Mouse (Mus musculus) hematopoietic stem cell, adult 5-6 weeks (primary cell): Measurements from ENCODE around the gene Pde3b. TPM values are rescaled to one million over a fixed set of nuclear protein-coding genes. Genes with fewer than 3 reads are reported as not detected.
"Not testable (repeated sequence)": the region's sequence is repeated elsewhere in the genome, so short reads cannot be mapped to it uniquely, and the experiment has no call there.

Experiments used
- ATAC-seq, 2 experiments: fragments of 125-278 bp in 1 of 2; replicated peaks in 1 of 2; 2 replicates each; pipeline ENCODE4 v1.8.0; 2016 to 2017; ENCODE audit warnings: inconsistent platforms in 2 of 2, mild to moderate bottlenecking in 2 of 2, moderate number of reproducible peaks in 2 of 2, low read depth in 1 of 2, moderate TSS enrichment in 1 of 2; ENCODE audit not compliant: low FRiP score in 2 of 2, poor library complexity in 2 of 2, severe bottlenecking in 2 of 2, insufficient read depth in 1 of 2, low TSS enrichment in 1 of 2
- total RNA-seq: library from RNA; stranded (forward); fragments of 172-1452, 232-1000 nt; gene quantifications from 2 replicates; pipeline ENCODE4 v1.2.3, GENCODE M21; 2017

Gene Pde3b
- total RNA-seq, 1 experiment from 2014 or later, result 19.7 TPM

- no peak for ATAC-seq
These were observed 51.3 kb downstream of the Pde3b start for GRCm38 (mm10) chr7:114466358-114466757.

- ATAC-seq, result no peak
These were observed 57.4 kb downstream of the Pde3b start for GRCm38 (mm10) chr7:114472471-114472870.

GRCm38 (mm10) chr7:114474889-114475288 is 59.8 kb downstream of the Pde3b start:
- no peak for ATAC-seq

GRCm38 (mm10) chr7:114477884-114478283 is 62.8 kb downstream of the Pde3b start:
- ATAC-seq, result no peak

- ATAC-seq, result no peak
These were observed 63.8 kb downstream of the Pde3b start for GRCm38 (mm10) chr7:114478901-114479300.

GRCm38 (mm10) chr7:114479779-114480178 is 64.7 kb downstream of the Pde3b start:
- peak; percentile 96 for ATAC-seq

- peak; percentile 21 to 24; a peak in 1 of 4 replicates for ATAC-seq
These were observed 65.3 kb downstream of the Pde3b start for GRCm38 (mm10) chr7:114480196-114480989.

GRCm38 (mm10) chr7:114481008-114481407 is 65.9 kb downstream of the Pde3b start:
- no peak for ATAC-seq

GRCm38 (mm10) chr7:114481429-114481931 is 66.4 kb downstream of the Pde3b start:
- ATAC-seq, result no peak

GRCm38 (mm10) chr7:114492540-114492939 is 77.5 kb downstream of the Pde3b start:
- no peak for ATAC-seq

- peak; percentile 92 to 98 for ATAC-seq
These were observed 79.0 kb downstream of the Pde3b start for GRCm38 (mm10) chr7:114494033-114494432.

GRCm38 (mm10) chr7:114499293-114499692 is 84.2 kb downstream of the Pde3b start:
- ATAC-seq, result no peak; a peak in 1 of 4 replicates

GRCm38 (mm10) chr7:114508879-114509278 is 93.8 kb downstream of the Pde3b start:
- ATAC-seq, result no peak

GRCm38 (mm10) chr7:114520122-114520521 is 105.0 kb downstream of the Pde3b start:
- no peak for ATAC-seq

- peak; percentile 56 to 62; a peak in 2 of 4 replicates for ATAC-seq
These were observed 111.2 kb downstream of the Pde3b start for GRCm38 (mm10) chr7:114526245-114526644.

- no peak for ATAC-seq
These were observed 121.1 kb downstream of the Pde3b start for GRCm38 (mm10) chr7:114536179-114536578.

GRCm38 (mm10) chr7:114562531-114563241 is 147.6 kb downstream of the Pde3b start, which contains the start of gene Cyp2r1:
Gene Cyp2r1 (minus strand): TSS chr7:114562972.
- peak; percentile 96 to 98 for ATAC-seq

- ATAC-seq, result not testable (repeated sequence)
These were observed 158.8 kb downstream of the Pde3b start for GRCm38 (mm10) chr7:114573866-114574265.
